Mouse (Mus musculus): ENCODE data around the gene Mroh7. TPM values are rescaled to one million over a fixed set of nuclear protein-coding genes. Genes with fewer than 3 reads are reported as not detected.

Gene Mroh7
- polyA plus RNA-seq, 1 experiment from 2014 or later = 1.5 TPM

Other genes starting within 250 kb of the Mroh7 start
- gene Bsnd, start 238.6 kb downstream of the Mroh7 start, polyA plus RNA-seq (2015; fragmentation: Nextera tagmentation; extraction: Ambion mirVana) = 0.09 TPM in 1 of 2 replicates, not detected in the other
- gene Dhcr24, start 169.9 kb downstream of the Mroh7 start, polyA plus RNA-seq (2015; fragmentation: Nextera tagmentation; extraction: Ambion mirVana) = 5.2 and 7.1 TPM in 2 replicates
- gene Lexm, start 113.7 kb downstream of the Mroh7 start, polyA plus RNA-seq (2015; fragmentation: Nextera tagmentation; extraction: Ambion mirVana) = not detected in 2 replicates
- gene Ttc22, start 108.5 kb downstream of the Mroh7 start, polyA plus RNA-seq (2015; fragmentation: Nextera tagmentation; extraction: Ambion mirVana) = 1.5 and 2.4 TPM in 2 replicates
- 9.6 and 10.3 TPM in 2 replicates for gene Pars2, start 79.9 kb downstream of the Mroh7 start, polyA plus RNA-seq (2015; fragmentation: Nextera tagmentation; extraction: Ambion mirVana)
- gene Ttc4, start 52.0 kb downstream of the Mroh7 start, polyA plus RNA-seq (2015; fragmentation: Nextera tagmentation; extraction: Ambion mirVana) = 131 and 153 TPM in 2 replicates
- gene Fam151a, start 3.0 kb upstream of the Mroh7 start, polyA plus RNA-seq (2015; fragmentation: Nextera tagmentation; extraction: Ambion mirVana) = not detected in 2 replicates
- 2.1 and 2.4 TPM in 2 replicates for gene Acot11, start 74.1 kb upstream of the Mroh7 start, polyA plus RNA-seq (2015; fragmentation: Nextera tagmentation; extraction: Ambion mirVana)
- 143 and 151 TPM in 2 replicates for gene Ssbp3, start 179.8 kb upstream of the Mroh7 start, polyA plus RNA-seq (2015; fragmentation: Nextera tagmentation; extraction: Ambion mirVana)

Measured in hindbrain, embryonic 15.5 days (tissue).